Mouse (Mus musculus) heart, embryonic 16.5 days (tissue): Measurements from ENCODE around the gene Tmprss6. TPM values are rescaled to one million over a fixed set of nuclear protein-coding genes. Genes with fewer than 3 reads are reported as not detected.
A peak's percentile ranks its signal among the peaks of the same experiment; 100 is the strongest.

Experiments used
- ATAC-seq: fragments of 200-750 bp; cut with Nextera tagmentation; replicated peaks from 2 replicates; pipeline ENCODE4 v1.8.0; 2017; ENCODE audit warnings: moderate number of reproducible peaks; ENCODE audit not compliant: insufficient read depth, low FRiP score; ENCODE audit errors: extremely low read depth
- H3K27ac ChIP-seq: fragments of 300-500 bp; sonication (generic); 2 replicates; pipeline ENCODE4 v1.5.1; 2014; ENCODE audit warnings: mild to moderate bottlenecking, low read length, control low read depth, moderate library complexity
- H3K27me3 ChIP-seq: fragments of 300-500 bp; sonication (generic); 2 replicates; pipeline ENCODE4 v1.6.1; 2014; ENCODE audit warnings: low read length, mixed read lengths; ENCODE audit not compliant: control insufficient read depth, insufficient read depth
- H3K36me3 ChIP-seq: fragments of 300-500 bp; sonication (generic); 2 replicates; pipeline ENCODE4 v1.6.1; 2014; ENCODE audit not compliant: control insufficient read depth, insufficient read depth
- H3K4me1 ChIP-seq: fragments of 300-500 bp; sonication (generic); 2 replicates; pipeline ENCODE4 v1.6.1; 2014; ENCODE audit warnings: low read length, mixed read lengths; ENCODE audit not compliant: control insufficient read depth, insufficient read depth
- H3K4me2 ChIP-seq: fragments of 300-500 bp; sonication (generic); 2 replicates; pipeline ENCODE4 v1.6.1; 2014; ENCODE audit warnings: low read depth, mild to moderate bottlenecking, control low read depth, low read length
- H3K4me3 ChIP-seq: fragments of 300-500 bp; sonication (generic); 2 replicates; pipeline ENCODE4 v1.5.1; 2014; ENCODE audit warnings: mild to moderate bottlenecking, control low read depth, low read length
- H3K9ac ChIP-seq: fragments of 300-500 bp; sonication (generic); 2 replicates; pipeline ENCODE4 v1.6.1; 2014; ENCODE audit warnings: low read length, control low read depth
- H3K9me3 ChIP-seq: fragments of 300-500 bp; sonication (generic); replicated peaks from 2 replicates; pipeline ENCODE4 v1.6.1; 2016; ENCODE audit warnings: low read length; ENCODE audit not compliant: control insufficient read depth
- WGBS: fragments of 180-500 bp; shearing (Covaris S2); extraction: QIAGEN DNeasy Blood & Tissue Kit; methylation state at CpG from one replicate; pipeline ENCODE4 v1.1.7; 2014; 5-methylcytosine and 5-hydroxymethylcytosine counted together
- polyA plus RNA-seq: library from polyadenylated mRNA; unstranded; fragments of >200 nt; fragmentation: Nextera tagmentation; extraction: Ambion mirVana; gene quantifications from 2 replicates; pipeline ENCODE4 v1.2.1, GENCODE M21; 2015

Gene Tmprss6
- polyA plus RNA-seq, 1 experiment from 2014 or later, result 0.38 TPM

GRCm38 (mm10) chr15:78435681-78436080, 32.8 kb downstream of the Tmprss6 start:
- no peak overlapping the region for H3K27ac ChIP-seq
- no peaks in the 10 kb centered on the region for H3K36me3 ChIP-seq
- no peak for ATAC-seq
- peaks cover 24% of the 10 kb centered on the region for H3K4me1 ChIP-seq
- 0 out of 2 replicates have a peak, but pooled peaks cover 3% of the 10 kb centered on the region for H3K27me3 ChIP-seq
- 87% methylated on average over 11 of the region's 11 CpGs for WGBS
- H3K9me3 ChIP-seq, result no peaks in the 10 kb centered on the region
- no peak overlapping the region for H3K4me3 ChIP-seq
- no peak overlapping the region for H3K9ac ChIP-seq
- no peak overlapping the region for H3K4me2 ChIP-seq

- Histone ChIP-seq H3K36me3 (no peaks in the 10 kb centered on the region; the same call in 1 of the 2 replicates), H3K4me2 (no peak overlapping the region), H3K27me3 (0 out of 2 replicates have a peak, but pooled peaks cover 3% of the 10 kb centered on the region), H3K27ac (no peak overlapping the region), H3K9me3 (no peaks in the 10 kb centered on the region), H3K9ac (no peak overlapping the region), H3K4me1 (peaks cover 24% of the 10 kb centered on the region), H3K4me3 (no peak overlapping the region)
- no peak for ATAC-seq
- 44% methylated on average over 6 of the region's 6 CpGs for WGBS
Observed at GRCm38 (mm10) chr15:78434896-78435520, 33.4 kb downstream of the Tmprss6 start.

- no peak overlapping the region for H3K9ac ChIP-seq
- no peak overlapping the region for H3K4me3 ChIP-seq
- H3K27ac ChIP-seq, result no peak overlapping the region
- no peaks in the 10 kb centered on the region; the same call in 1 of the 2 replicates for H3K36me3 ChIP-seq
- H3K27me3 ChIP-seq, result 0 out of 2 replicates have a peak, but pooled peaks cover 3% of the 10 kb centered on the region
- H3K4me1 ChIP-seq, result peaks cover 10% of the 10 kb centered on the region
- H3K4me2 ChIP-seq, result no peak overlapping the region
- no peak for ATAC-seq
- 80% methylated on average over 7 of the region's 7 CpGs for WGBS
- no peaks in the 10 kb centered on the region for H3K9me3 ChIP-seq
Observed at GRCm38 (mm10) chr15:78431541-78432121, 36.8 kb downstream of the Tmprss6 start.

- no peak for ATAC-seq
- Histone ChIP-seq H3K27me3 (no peaks in the 10 kb centered on the region), H3K9me3 (no peaks in the 10 kb centered on the region), H3K36me3 (no peaks in the 10 kb centered on the region; the same call in 1 of the 2 replicates), H3K9ac (no peak overlapping the region), H3K27ac (0 out of 2 replicates have a peak overlapping the region, but pooled peaks have one; percentile 56), H3K4me1 (peaks cover 10% of the 10 kb centered on the region), H3K4me2 (no peak overlapping the region), H3K4me3 (no peak overlapping the region)
- WGBS, result 81% methylated on average over 10 of the region's 10 CpGs
Observed at GRCm38 (mm10) chr15:78430874-78431273, 37.6 kb downstream of the Tmprss6 start.

GRCm38 (mm10) chr15:78429871-78430622, 38.4 kb downstream of the Tmprss6 start:
- Histone ChIP-seq H3K27me3 (no peaks in the 10 kb centered on the region), H3K4me3 (peak overlapping the region; percentile 66; the same call in 1 of the 2 replicates), H3K27ac (peak overlapping the region; percentile 65), H3K4me1 (peaks cover 7% of the 10 kb centered on the region; the same call in 1 of the 2 replicates), H3K4me2 (peak overlapping the region; percentile 83), H3K36me3 (no peaks in the 10 kb centered on the region; the same call in 1 of the 2 replicates), H3K9ac (no peak overlapping the region), H3K9me3 (no peaks in the 10 kb centered on the region)
- 0 out of 2 replicates have a peak, but pooled peaks have one; percentile 19 for ATAC-seq
- WGBS, result 70% methylated on average over 13 of the region's 13 CpGs

GRCm38 (mm10) chr15:78429139-78429459, 39.3 kb downstream of the Tmprss6 start:
- 28% methylated on average over 3 of the region's 3 CpGs for WGBS
- ATAC-seq, result no peak; the same call in 1 of the 2 replicates
- peak overlapping the region; percentile 70 for H3K9ac ChIP-seq
- H3K36me3 ChIP-seq, result no peaks in the 10 kb centered on the region; the same call in 1 of the 2 replicates
- H3K9me3 ChIP-seq, result no peaks in the 10 kb centered on the region
- H3K4me3 ChIP-seq, result peak overlapping the region; percentile 66
- peak overlapping the region; percentile 65 for H3K27ac ChIP-seq
- no peaks in the 10 kb centered on the region for H3K27me3 ChIP-seq
- peaks cover 7% of the 10 kb centered on the region; the same call in 1 of the 2 replicates for H3K4me1 ChIP-seq
- peak overlapping the region; percentile 83 for H3K4me2 ChIP-seq

- peak within 1 kb of the TSS; percentile 65 for H3K27ac ChIP-seq
- ATAC-seq, result peak; percentile 77
- peaks cover 7% of the 10 kb centered on the region; the same call in 1 of the 2 replicates for H3K4me1 ChIP-seq
- H3K4me2 ChIP-seq, result peak within 1 kb of the TSS; percentile 83
- 1% methylated on average over 52 of the region's 52 CpGs for WGBS
- no peaks in the 10 kb centered on the region; the same call in 1 of the 2 replicates for H3K36me3 ChIP-seq
- peak within 1 kb of the TSS; percentile 66 for H3K4me3 ChIP-seq
- H3K27me3 ChIP-seq, result no peaks in the 10 kb centered on the region
- no peaks in the 10 kb centered on the region for H3K9me3 ChIP-seq
- peak within 1 kb of the TSS; percentile 70 for H3K9ac ChIP-seq
Observed at GRCm38 (mm10) chr15:78428391-78429138, 39.9 kb downstream of the Tmprss6 start, which contains the start of gene Kctd17. Gene Kctd17, plus strand, starts transcription at chr15:78428564.

GRCm38 (mm10) chr15:78425230-78425629, 43.2 kb downstream of the Tmprss6 start:
- ATAC-seq, result no peak

More at GRCm38 (mm10) chr15:78425230-78425629, 43.2 kb downstream of the Tmprss6 start:
- peaks cover 6% of the 10 kb centered on the region for H3K27me3 ChIP-seq
- no peak overlapping the region for H3K27ac ChIP-seq
- 62% methylated on average over 4 of the region's 4 CpGs for WGBS
- no peaks in the 10 kb centered on the region for H3K36me3 ChIP-seq
- H3K9ac ChIP-seq, result no peak overlapping the region
- no peaks in the 10 kb centered on the region for H3K9me3 ChIP-seq
- H3K4me3 ChIP-seq, result no peak overlapping the region
- H3K4me2 ChIP-seq, result no peak overlapping the region
- peaks cover 7% of the 10 kb centered on the region for H3K4me1 ChIP-seq
